In genomic region chr12:104737666-104738065, GRCm38 (mm10) we compare ENCODE assay signal across 23 mouse cellular contexts. TPM values are rescaled to one million over a fixed set of nuclear protein-coding genes. Genes with fewer than 3 reads are reported as not detected.
DNase-seq lines count a peak whose midpoint lies in the region; ATAC-seq and TF ChIP-seq lines count a peak whose summit lies in the region.
"Had no signal": no experiment of that assay in that cellular context is flagged by ENCODE, and none has a peak within 500 bp of the region (broad histone marks: within the 10 kb centered on the region; RNA-seq: fewer than 3 reads in every experiment).

No protein-coding gene starts in this region.

- H3K36me3 ChIP-seq in forebrain, embryonic 14.5 days (ENCODE audit: control insufficient read depth, insufficient read depth, low read length) = peaks cover 4% of the 10 kb centered on the region; the same call in 1 of the 2 replicates
- H3K36me3 ChIP-seq in limb, embryonic 10.5 days = peaks cover 43% of the 10 kb centered on the region

- no peak for ATAC-seq in forebrain, embryonic 14.5 days
- ATAC-seq: activated CD4-positive, CD25-positive, alpha-beta regulatory T cell, adult 4 months; intestine, embryonic 16.5 days; liver, postnatal 0 days; Patski had no signal

- peaks cover 56% of the 10 kb centered on the region for H3K4me1 ChIP-seq in forebrain, embryonic 14.5 days (ENCODE audit: control insufficient read depth, insufficient read depth, low read length)
- peaks cover 63% of the 10 kb centered on the region for H3K4me1 ChIP-seq in limb, embryonic 10.5 days

- WGBS in forebrain, embryonic 14.5 days = 57% methylated on average over 10 of the region's 10 CpGs
- WGBS in limb, embryonic 10.5 days = 93% methylated on average over 10 of the region's 10 CpGs

- intact Hi-C loops in heart, postnatal 10 days (cut with DNase I) = no loop called here
- intact Hi-C loops in left cerebral cortex, adult 2 months (cut with DNase I) = no loop called here
- intact Hi-C loops in left cerebral cortex, postnatal 4 days (cut with DNase I) = no loop called here
- intact Hi-C loops in left cerebral cortex, postnatal 25 days (cut with DNase I) = no loop called here

- no peak overlapping the region for H3K4me3 ChIP-seq in left cerebral cortex, adult 2 months
- no peak overlapping the region for H3K4me3 ChIP-seq in forebrain, embryonic 14.5 days (ENCODE audit: low read depth, low read length)
- no peak overlapping the region for H3K4me3 ChIP-seq in limb, embryonic 10.5 days
- H3K4me3 ChIP-seq: embryonic facial prominence, embryonic 10.5 days; gastrocnemius, adult 2 months; kidney, embryonic 15.5 days; neural tube, embryonic 13.5 days; stomach, embryonic 15.5 days had no signal

- H3K27me3 ChIP-seq in forebrain, embryonic 14.5 days (replicated peaks; ENCODE audit: control insufficient read depth, insufficient read depth, low read length) = no peaks in the 10 kb centered on the region
- H3K27me3 ChIP-seq in limb, embryonic 10.5 days (ENCODE audit: low read depth, poor library complexity, severe bottlenecking) = no peaks in the 10 kb centered on the region
- H3K27me3 ChIP-seq: kidney, embryonic 15.5 days; neural tube, embryonic 13.5 days; Patski; stomach, embryonic 15.5 days had no signal

- no peak overlapping the region for H3K27ac ChIP-seq in left cerebral cortex, adult 2 months
- no peak overlapping the region for H3K27ac ChIP-seq in forebrain, embryonic 14.5 days (ENCODE audit: low read depth, low read length)
- H3K27ac ChIP-seq in limb, embryonic 10.5 days = no peak overlapping the region
- H3K27ac ChIP-seq: embryonic facial prominence, embryonic 10.5 days; gastrocnemius, adult 2 months; kidney, embryonic 15.5 days; neural tube, embryonic 13.5 days; stomach, embryonic 15.5 days had no signal

- no peaks in the 10 kb centered on the region for H3K9me3 ChIP-seq in forebrain, embryonic 14.5 days (replicated peaks; ENCODE audit: control insufficient read depth, low read length)
- no peaks in the 10 kb centered on the region for H3K9me3 ChIP-seq in limb, embryonic 10.5 days (replicated peaks)
- H3K9me3 ChIP-seq: embryonic facial prominence, embryonic 10.5 days; kidney, embryonic 15.5 days; neural tube, embryonic 13.5 days; stomach, embryonic 15.5 days had no signal

- no peak overlapping the region for H3K9ac ChIP-seq in forebrain, embryonic 14.5 days (ENCODE audit: low read length)
- H3K9ac ChIP-seq: kidney, embryonic 15.5 days; liver, postnatal 0 days; neural tube, embryonic 13.5 days; stomach, embryonic 15.5 days had no signal

- no peak overlapping the region for H3K4me2 ChIP-seq in forebrain, embryonic 14.5 days (ENCODE audit: low read length)
- H3K4me2 ChIP-seq: kidney, embryonic 15.5 days; neural tube, embryonic 13.5 days; stomach, embryonic 15.5 days had no signal

- no peak for TF ChIP-seq CTCF in left cerebral cortex, adult 2 months (IDR thresholded peaks at IDR 0.05)

- DNase-seq in heart, adult 11 months = peak; percentile 43
- DNase-seq in heart, postnatal 10 days = no peak
- DNase-seq in left cerebral cortex, adult 2 months (ENCODE audit: extremely low spot score in 1 of 2, low spot score in 2 of 2) = peak; percentile 24 to 44
- no peak for DNase-seq in left cerebral cortex, postnatal 4 days
- DNase-seq in forebrain, embryonic 14.5 days (ENCODE audit: low spot score) = peak; percentile 29
- peak; percentile 48 to 80 for DNase-seq in left cerebral cortex, postnatal 25 days (ENCODE audit: low spot score in 2 of 2)
- no peak for DNase-seq in lung, postnatal 4 days
- DNase-seq in limb, embryonic 10.5 days (ENCODE audit: low spot score) = no peak
- DNase-seq: adrenal gland, postnatal 14 days; B cell, adult 2 months; cerebellum, adult 2 months; gastrocnemius, adult 2 months; liver; liver, postnatal 0 days; lung, postnatal 14 days; spleen, adult 18-20 months had no signal

RNA-seq across cellular contexts. Expression of gene Dicer1, which starts 14.1 kb away (rescaled TPM):
- total RNA-seq in heart, postnatal 10 days (2021) = 10 to 100 TPM; 44.0 to 44.3 TPM
- total RNA-seq in left cerebral cortex, adult 2 months (2021) = 10 to 100 TPM; 38.9 to 42.7 TPM
- 10 to 100 TPM; 77.0 to 80.2 TPM for total RNA-seq in left cerebral cortex, postnatal 4 days (2021)
- 21.4 and 25.1 TPM in 2 replicates for polyA plus RNA-seq in forebrain, embryonic 14.5 days (2014; fragmentation: Nextera tagmentation; extraction: Ambion mirVana)
- total RNA-seq in left cerebral cortex, postnatal 25 days (2021) = 10 to 100 TPM; 38.5 to 41.3 TPM
- 50.3 and 58.5 TPM in 2 replicates for polyA plus RNA-seq in limb, embryonic 10.5 days (2016; fragmentation: Nextera tagmentation; extraction: Ambion mirVana)

Comparison
In these comparisons a context has a peak if more than half of its experiments do, and no peak if none do; other contexts are left out.
1. DNase-seq: peak in heart, adult 11 months (single experiment), left cerebral cortex, adult 2 months (2 of 2), forebrain, embryonic 14.5 days (single experiment) and left cerebral cortex, postnatal 25 days (2 of 2); none in heart, postnatal 10 days (0 of 2), left cerebral cortex, postnatal 4 days (single experiment), lung, postnatal 4 days (0 of 2) and limb, embryonic 10.5 days (single experiment).